Mouse (Mus musculus) liver, adult (tissue): ENCODE measurements around the gene Orm3.

Source experiments
- GATA4 ChIP-seq: IDR thresholded peaks from 2 replicates; pipeline ENCODE4 v1.6.1; 2014; ENCODE audit warnings: mild to moderate bottlenecking, low read length; ENCODE audit not compliant: insufficient replicate concordance

Gene Orm3

DNA sequence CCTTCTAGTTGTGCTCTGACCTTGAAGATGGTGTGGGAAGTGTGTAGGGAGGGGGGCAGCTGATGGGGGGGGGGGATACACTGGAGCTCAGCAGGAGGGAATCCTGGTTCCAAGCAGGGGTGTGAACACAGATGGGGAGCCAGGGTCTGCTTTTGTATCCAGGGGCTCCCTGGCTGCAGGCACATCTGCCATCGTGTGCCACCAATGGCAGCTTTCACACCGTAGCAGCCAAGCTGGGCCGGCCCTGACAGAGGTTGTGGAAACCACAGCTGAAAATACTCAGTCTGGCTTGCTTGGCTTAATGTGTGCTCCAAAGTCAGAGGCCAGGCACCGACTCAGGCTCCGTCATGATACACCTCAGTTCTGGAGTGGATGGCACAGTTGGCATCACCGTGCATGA, 32.1 kb downstream of the Orm3 start:
- no peak for TF ChIP-seq GATA4

DNA sequence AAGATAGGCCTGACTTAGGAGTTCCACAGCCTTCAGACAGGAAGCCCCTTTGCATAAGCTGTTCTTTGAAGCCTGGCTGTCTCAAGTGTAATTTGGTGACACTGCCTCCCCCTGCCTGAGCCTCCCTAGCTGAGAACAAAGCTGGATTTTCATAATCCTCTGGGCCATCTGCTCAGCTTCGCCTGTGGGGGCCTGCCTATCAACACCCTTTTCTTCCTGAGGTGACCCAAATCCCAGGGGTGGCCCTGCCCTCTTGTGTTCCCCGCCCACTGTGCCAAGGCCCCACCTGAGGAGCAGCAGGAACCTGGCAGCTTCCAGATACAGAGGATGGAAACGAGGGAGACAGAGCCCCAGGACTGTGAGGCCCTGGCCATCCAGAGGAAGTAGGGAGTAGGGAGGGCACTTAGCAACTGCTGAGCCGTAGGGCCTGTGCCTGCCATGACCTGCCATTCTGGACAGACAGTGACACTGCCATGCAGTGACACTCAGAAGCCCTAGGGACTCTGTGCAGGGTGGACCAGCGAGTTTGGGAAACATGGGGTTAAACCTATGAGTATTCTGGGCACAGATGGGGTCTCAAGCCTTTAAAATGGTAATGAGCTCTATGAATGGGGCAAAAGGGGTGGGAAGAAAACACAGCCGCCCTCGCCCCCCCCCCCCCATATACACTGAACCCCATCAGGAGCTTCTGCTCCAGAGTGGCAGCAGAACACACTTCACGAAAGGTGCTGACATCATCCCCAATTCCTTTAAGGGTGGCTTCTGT, 33.3 kb downstream of the Orm3 start:
- no peak for TF ChIP-seq GATA4

DNA sequence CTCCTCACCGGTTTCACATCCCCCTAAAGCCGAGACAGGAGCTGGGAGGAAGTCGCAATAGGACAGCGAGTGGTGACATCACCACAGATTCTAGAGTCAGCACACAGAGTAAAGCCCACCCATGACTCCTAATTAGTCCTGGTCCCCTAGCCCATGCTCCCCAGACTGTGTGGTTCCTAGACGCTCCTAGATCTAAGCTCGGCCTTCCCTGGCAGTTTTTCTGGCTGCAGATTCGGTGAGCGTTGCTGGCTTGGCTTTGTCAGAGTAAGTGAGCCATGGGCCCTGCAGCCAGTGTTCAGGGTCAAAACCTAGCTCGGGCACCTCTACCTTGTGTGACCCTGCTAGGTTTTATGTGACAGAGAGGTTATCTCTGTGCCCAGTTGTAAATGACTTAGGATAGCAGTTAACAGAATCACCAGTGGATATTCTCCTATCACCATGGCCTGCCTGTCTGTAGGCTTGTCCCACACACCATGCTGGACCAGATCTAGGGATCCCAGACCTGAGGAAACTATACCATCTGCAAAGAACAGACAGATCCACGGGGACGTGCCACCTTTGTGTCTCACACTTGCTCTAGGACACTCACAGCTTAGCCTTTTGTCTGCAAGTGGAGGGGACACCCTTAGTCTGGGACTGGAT, 34.0 kb downstream of the Orm3 start:
- TF ChIP-seq GATA4, result no peak

DNA sequence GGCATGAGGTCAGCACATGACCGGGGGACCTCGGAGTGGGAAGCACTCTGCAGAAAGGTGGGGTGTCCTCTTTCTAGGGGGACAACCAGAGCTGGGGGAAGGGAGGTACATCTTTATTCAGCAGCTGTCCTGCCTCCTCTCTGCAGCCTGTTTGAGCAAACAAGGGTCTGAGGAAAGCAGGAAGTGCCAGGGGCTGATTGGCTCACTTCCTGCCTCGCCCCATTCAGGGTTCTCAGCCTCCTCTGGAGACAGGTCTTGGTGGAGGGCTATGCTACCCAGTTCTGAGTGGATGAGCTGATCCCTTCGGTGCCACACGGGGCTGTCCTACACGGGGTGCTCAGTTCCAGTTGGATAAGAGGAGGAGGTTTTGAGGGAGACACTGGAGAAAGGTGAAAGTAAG, 35.4 kb downstream of the Orm3 start:
- TF ChIP-seq GATA4, result no peak

DNA sequence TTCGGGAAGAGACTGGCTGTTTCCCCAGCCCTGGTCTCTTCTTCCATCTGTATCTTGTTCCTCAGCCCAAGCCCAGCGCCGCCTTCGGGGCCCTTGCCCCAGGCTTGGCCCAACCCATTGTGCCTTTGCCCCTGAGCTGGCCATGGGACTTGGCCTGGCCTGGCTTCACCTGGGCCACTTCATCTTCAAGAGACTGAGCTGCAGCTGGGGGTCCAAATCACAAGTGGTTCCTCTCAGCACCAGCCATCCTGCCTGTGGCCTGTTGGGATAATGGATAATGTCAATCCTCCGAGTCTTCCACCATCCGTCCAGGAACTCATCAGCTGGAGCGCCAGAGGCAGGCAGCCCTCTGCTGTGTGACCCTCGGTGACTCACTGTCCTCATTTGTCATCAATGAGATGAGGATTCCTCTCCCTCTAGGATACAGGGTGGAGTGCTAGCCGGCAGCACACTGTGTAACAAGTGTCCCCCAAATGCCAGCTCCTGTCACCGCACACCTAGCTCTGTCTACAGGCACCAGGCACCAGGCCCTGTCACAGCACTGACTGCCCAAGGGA, 42.1 kb downstream of the Orm3 start:
- TF ChIP-seq GATA4, result no peak

DNA sequence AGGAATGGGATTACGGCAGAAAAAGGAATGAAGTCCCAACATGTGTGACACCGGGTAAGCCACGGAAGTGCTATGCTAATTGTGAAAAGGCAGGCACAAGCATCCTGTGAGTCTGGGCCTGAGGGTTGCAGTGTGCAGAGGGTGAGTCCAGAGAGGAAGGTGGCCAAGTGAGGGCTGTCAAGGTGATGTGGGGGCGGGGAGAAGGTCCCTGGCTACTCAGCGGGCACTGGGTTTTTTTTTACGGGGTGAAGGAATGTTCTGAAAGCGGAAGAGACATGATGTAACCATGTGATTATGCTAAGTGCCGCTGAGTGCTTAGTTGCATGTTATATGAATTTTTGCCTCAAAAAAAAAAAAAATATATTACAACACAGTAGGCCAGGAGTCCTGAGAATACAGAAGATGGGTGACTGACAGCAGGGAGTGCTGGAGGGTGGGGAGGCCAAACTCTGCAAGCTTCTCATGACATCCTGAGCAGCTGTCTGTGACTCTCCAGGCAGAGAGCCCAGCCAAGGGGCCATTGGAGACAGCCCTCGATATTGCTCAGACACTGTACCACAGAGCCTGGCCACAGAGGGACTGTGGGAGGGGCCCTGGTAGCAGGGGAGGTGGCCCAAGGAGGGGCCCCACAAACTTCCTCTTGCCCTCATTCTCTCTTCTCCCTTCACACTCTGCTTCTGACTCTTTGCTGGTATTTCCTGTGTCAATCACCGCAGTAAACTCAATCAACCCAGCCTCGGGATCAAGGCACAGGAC, 43.1 kb downstream of the Orm3 start:
- no peak for TF ChIP-seq GATA4

DNA sequence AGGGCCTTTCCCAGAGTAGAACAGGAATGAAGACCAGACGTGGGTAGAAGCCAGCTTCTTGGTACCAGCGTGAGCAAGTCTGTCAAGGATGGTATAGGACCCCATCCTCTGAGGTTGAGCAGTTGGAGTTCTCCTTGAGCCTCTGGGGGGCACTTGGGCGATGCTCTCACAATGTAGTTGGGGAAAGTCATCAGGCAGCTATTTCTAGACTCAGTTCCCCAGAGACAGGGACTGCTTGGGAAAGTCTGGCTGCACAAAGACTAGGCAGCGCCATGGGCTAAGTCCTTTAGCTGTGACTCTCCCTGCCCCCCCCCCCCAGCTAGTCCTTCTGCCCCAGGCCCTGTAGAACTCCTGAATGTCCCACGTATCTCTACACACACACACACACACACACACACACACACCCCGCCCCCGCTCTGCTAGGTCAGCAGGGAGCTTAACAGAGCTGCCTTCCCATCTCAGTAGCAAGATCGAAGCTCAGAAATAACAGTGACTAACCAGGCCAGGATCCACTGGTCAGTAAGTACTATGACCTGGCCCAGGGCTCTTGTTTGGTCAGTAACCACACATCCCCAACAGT, 43.8 kb downstream of the Orm3 start:
- no peak for TF ChIP-seq GATA4

DNA sequence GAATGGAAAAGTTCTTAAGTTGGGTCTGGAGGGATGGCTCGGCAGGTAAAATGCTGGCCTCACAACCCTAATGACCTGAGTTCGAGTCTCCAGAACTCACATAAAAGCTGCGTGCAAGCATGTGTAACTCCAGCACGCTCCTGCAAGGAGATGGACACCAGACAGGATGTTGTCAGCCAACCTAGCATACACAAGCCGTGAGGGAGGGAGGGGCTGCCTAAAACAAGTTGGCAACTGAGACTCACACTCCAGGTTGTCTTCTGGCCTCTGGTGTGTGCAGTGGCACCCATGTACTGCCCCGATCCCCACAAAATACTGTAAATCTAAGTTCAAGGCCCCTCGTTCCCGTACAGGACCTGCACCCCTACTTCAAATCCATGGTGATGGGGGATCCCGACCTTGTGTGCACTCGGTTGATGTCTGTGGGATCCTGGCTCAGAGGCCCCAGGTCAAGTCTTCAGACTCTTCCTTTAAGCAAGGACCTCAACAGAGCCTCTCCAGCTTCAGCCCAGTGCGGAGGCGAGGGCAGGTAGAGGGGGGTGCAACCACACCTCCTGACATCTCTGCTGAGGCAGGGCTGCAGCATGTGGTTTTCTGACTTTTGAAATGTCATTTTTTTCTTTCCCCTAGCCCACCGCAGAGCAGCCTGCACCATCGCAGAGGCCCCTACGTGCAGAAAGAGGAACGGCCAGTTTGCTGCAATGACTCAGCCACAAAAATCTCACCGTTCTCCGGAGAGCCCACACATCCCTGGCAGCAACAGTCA, 44.8 kb downstream of the Orm3 start:
- no peak for TF ChIP-seq GATA4

DNA sequence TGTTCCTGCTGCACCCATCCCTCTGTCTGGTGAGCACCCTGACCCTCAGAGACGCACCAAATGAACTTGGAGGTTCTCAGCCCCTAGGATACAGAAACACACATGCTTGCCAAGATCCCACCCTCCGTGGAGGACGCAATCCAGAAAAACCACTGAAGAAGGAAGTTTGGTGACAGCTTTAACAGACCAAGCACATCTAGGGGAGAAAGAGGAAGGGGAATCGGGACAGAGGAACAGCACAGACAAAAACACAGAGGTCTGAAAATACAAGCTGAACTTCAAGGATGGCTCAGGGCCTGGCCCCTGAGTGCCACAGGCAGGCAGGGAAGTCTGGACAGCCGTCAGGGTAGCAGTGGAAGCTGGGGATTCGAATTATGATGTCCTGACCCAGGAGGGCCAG, 45.7 kb downstream of the Orm3 start:
- no peak for TF ChIP-seq GATA4

DNA sequence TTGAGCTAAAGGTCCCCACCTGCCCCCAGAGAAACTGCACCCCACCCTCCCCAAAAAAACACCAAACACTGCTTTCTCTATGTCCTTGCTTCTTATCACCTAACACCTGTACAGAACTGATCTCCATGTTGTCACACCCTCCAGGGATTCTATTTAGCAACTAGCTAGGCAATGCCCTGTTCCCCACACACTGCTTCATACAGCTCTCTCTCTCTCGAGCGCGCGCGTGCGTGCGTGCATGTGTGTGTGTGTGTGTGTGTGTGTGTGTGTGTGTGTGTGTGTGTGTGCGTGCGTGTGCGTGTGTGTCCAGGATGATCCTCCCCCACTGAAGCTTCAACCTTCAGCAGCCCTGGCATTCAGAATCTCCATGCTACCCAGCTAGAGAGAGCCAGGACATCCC, 46.1 kb downstream of the Orm3 start:
- no peak for TF ChIP-seq GATA4

DNA sequence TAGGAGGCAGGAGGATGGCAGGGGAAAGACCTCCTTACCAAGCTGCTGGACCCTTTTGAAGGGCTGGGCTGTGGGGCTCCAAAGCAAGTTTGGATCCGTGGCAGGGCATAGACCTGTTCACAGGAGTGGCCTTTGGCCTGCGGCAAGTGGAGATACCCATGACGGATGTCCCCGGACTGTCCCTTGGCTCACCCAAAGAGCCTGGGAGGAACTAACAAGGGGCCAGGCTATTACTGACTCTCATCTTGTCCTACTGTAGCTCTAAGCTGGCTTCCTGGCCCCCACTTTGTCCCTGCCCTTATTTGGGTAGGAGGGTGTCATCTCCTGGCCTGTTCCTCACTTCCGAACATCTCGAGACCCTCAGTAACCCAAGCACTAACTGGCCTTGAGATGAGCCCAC, 46.6 kb downstream of the Orm3 start:
- TF ChIP-seq GATA4, result no peak

DNA sequence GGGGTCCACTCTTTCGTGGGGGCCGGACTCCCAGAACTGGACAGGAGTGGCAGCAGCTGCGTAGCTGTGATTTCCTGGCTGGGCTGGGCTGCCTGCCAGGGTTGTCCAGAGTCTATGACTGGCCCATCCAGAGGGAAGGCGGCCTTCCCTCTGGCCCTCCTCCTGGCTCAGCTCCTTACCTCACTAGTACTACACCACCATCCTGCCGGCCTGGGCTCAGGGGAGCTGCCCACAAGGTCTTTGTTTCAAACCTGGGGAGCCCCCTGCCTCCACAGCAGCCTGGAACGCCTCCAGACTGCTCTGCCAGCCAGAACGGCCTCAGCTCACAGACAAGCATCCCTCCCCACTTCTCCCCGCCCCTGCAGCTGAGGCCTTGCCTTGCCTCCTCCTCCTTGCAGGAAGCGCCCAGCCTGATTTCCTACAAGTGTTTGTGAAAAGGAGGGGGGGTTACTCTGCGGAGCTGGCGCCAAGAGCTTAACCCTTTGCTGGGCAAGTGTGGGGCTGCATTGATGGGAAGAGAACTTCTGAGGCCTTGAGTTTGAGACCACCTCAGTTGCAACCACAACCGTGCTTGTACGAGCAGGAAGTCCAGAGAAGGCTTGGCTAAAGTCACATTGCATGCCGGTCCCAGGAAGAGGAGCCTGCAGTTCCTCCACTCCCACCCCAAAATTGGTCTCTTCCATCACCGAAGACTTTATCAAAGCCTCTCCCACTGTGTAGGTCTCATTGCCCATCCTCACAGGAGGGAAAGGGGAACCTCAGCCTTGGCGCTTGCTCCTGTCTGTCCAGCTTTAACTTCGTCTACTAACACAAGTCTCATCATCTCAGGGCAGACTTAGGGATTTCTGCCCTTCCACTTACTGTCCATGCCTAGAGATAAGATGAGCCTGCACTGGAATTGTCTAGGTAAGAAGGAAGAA, 47.3 kb downstream of the Orm3 start, which contains the start of gene Akna:
TSS of gene Akna (minus strand) at position 315 of the 920 bp plus-strand sequence.
- no peak for TF ChIP-seq GATA4

DNA sequence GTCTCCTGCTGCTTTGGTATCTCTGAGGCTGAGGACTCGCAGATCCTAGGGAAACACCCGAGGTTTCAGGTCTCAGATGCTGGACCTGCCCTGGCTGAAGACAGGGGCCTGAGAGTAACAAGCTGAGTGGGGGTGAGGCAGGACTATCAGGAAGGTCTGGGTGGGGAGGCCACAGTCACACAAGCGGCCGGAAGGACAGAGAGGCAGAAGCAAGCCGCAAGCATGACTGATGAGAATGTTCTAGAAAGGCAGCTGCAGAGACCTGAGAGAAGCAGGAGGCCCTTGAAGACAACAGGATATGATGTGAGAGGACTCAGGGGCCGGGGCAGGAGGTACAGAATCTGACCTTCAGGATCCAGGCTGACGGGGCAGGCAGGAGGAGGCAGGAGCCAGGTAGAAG, 48.2 kb downstream of the Orm3 start:
- TF ChIP-seq GATA4, result no peak

DNA sequence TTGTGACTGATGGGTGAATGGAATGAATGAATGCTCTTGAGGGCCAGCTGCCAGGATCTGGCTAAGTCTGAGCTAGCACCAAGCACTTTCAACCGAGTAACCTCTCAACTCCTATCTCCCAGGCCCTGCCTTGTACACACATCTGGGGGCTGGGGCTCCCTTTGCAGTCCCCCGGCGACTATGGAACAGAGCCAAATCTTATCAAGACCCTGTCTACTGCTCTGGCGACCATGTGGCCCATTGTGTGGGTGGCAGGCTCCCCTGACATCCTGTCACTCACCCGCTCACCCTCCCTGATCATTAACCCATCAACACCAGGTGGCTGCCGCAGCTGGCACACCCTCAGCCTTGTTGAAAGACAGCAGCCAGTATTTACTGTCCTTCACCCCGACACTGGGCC, 49.1 kb downstream of the Orm3 start:
- TF ChIP-seq GATA4, result no peak

DNA sequence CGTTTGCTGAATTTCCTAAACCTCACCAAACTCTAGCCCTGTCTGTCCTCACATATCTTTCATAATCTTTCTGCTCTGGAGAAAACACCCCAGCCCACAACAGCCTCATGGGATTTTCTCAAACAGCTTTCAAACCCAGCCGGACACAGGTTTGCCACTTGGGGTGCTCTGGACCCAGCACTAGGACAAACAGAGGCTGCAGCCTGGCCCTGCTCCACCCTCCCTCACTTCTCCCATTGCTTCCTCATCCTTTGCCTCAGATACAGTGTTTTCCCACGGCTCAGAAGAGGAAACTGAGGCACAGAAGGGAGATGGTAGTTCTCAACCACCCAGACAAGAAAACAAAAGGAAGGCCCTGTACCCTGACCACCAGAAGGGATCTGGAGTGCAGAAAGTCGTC, 49.7 kb downstream of the Orm3 start:
- no peak for TF ChIP-seq GATA4
